Mouse (Mus musculus): ENCODE data around the gene Krt84. TPM values are rescaled to one million over a fixed set of nuclear protein-coding genes. Genes with fewer than 3 reads are reported as not detected.

The Krt84 gene
- total RNA-seq, 1 experiment = not detected

DNA sequence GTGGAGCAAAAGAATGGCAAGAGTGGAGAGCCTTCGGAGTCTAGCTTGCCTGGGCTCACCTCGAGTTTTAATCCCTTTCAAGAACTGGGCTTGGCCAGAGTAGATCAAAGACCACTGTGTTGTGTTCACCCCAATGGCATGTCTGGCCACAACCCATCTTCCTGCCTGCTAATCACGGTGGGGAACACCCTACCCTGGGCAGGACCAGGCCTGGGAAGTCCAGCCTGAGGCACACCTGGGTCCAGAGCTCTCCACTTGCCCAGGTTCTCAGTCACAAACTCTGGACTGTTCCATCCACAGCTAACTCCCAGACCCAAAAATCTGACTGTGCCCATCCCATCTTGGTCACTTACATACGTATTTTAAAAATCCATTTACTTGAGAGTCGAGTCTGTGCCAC lies 30.2 kb upstream of the Krt84 start, which contains the start of gene Krt90:
TSS of gene Krt90 (minus strand) at position 101 of the 400 bp plus-strand sequence.
- no peak for TF ChIP-seq ZNF384 (IDR thresholded peaks at IDR 0.05; ENCODE audit: low read depth, low read length)
- no peak for TF ChIP-seq MAFK (IDR thresholded peaks at IDR 0.05; ENCODE audit: insufficient read depth, low read depth, low read length)
- Histone ChIP-seq H3K9ac (ENCODE audit: insufficient read depth, low read depth, low read length, poor library complexity, severe bottlenecking) (no peak within 1 kb of the TSS), H3K36me3 (ENCODE audit: control insufficient read depth, insufficient read depth, low read length, poor library complexity, severe bottlenecking) (no peaks in the 10 kb centered on the region), H3K4me1 (ENCODE audit: control insufficient read depth in 2 of 2, insufficient read depth in 2 of 2, low read length in 2 of 2, poor library complexity in 1 of 2) (no peaks in the 10 kb centered on the region), H3K27ac (ENCODE audit: insufficient read depth, low read depth, low read length, poor library complexity, severe bottlenecking) (no peak within 1 kb of the TSS; the same call in 1 of the 2 replicates), H3K4me3 (ENCODE audit: insufficient read depth in 1 of 2, low read depth in 1 of 2, low read length in 2 of 2, poor library complexity in 1 of 2, severe bottlenecking in 1 of 2) (no peak within 1 kb of the TSS), H3K9me3 (ENCODE audit: control insufficient read depth, insufficient read depth, low read depth, low read length) (no peaks in the 10 kb centered on the region)
- in situ Hi-C loops (cut with MboI; ENCODE audit: low sequenced_read_pairs in 2 of 2, unreplicated experiment in 2 of 2) = no loop called here
- DNase-seq (ENCODE audit: low read depth, low spot score) = no peak

DNA sequence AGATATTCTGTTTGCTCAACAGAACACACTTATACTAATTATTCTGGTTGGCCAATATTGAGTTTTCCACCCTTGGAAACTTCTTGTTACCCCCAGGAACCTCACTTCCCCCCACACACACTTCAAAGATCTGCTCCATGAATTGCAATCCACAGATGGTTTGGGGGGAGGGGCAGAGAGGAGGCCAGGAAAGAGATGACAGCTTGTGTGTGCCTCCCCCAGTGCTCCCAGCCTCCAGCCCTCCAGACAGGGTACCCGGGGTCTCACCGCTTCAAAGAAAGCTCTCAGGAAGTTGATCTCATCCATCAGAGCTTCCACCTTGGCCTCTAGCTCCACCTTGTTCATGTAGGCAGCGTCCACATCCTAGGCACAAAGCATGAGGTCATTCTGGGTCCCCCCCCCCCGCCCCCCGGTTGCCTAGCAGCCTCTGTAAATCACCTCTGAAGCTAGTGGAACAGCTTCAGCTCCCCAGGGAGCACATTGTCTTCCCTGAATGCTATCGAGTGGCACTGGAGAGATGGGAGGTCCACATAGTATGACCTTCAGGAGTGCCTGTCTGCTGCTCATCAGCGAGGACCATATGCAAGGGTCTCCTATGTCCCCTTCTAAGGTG lies 25.5 kb upstream of the Krt84 start:
- Histone ChIP-seq H3K27ac (ENCODE audit: insufficient read depth, low read depth, low read length, poor library complexity, severe bottlenecking) (no peak overlapping the region), H3K36me3 (ENCODE audit: control insufficient read depth, insufficient read depth, low read length, poor library complexity, severe bottlenecking) (no peaks in the 10 kb centered on the region), H3K9me3 (ENCODE audit: control insufficient read depth, insufficient read depth, low read depth, low read length) (no peaks in the 10 kb centered on the region), H3K4me1 (ENCODE audit: control insufficient read depth in 2 of 2, insufficient read depth in 2 of 2, low read length in 2 of 2, poor library complexity in 1 of 2) (no peaks in the 10 kb centered on the region), H3K9ac (ENCODE audit: insufficient read depth, low read depth, low read length, poor library complexity, severe bottlenecking) (no peak overlapping the region), H3K4me3 (ENCODE audit: insufficient read depth in 1 of 2, low read depth in 1 of 2, low read length in 2 of 2, poor library complexity in 1 of 2, severe bottlenecking in 1 of 2) (no peak overlapping the region)
- in situ Hi-C loops (cut with MboI; ENCODE audit: low sequenced_read_pairs in 2 of 2, unreplicated experiment in 2 of 2) = no loop called here
- DNase-seq (ENCODE audit: low read depth, low spot score) = no peak
- TF ChIP-seq HCFC1 (IDR thresholded peaks at IDR 0.05; ENCODE audit: borderline replicate concordance, insufficient read depth, low read length) (no peak), CHD2 (IDR thresholded peaks at IDR 0.05; ENCODE audit: low read depth, low read length) (no peak), ZNF384 (IDR thresholded peaks at IDR 0.05; ENCODE audit: low read depth, low read length) (no peak), MAFK (IDR thresholded peaks at IDR 0.05; ENCODE audit: insufficient read depth, low read depth, low read length) (no peak), ZC3H11A (IDR thresholded peaks at IDR 0.05; ENCODE audit: borderline replicate concordance, low read depth, low read length) (no peak)

DNA sequence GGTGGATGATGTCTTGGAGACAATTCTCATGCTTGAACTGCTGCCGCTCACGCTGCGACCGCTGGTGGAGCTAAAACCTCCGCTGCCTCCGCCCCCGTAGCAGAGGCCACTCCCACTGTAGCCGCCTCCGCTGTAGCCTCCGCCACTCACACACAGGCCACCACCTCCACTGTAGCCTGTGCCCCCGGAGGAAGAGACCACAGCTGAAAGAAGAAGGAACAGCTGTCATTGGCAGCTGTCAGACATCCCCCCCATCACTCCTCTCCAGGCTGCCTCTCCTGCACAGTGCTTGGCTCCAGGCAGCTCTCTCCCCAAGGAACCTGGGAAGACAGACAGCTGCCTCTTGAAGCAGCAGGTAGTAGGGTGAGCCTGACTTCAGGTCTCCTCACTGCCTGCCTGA lies 20.5 kb upstream of the Krt84 start:
- Histone ChIP-seq H3K9me3 (ENCODE audit: control insufficient read depth, insufficient read depth, low read depth, low read length) (no peaks in the 10 kb centered on the region), H3K4me3 (ENCODE audit: insufficient read depth in 1 of 2, low read depth in 1 of 2, low read length in 2 of 2, poor library complexity in 1 of 2, severe bottlenecking in 1 of 2) (no peak overlapping the region), H3K4me1 (ENCODE audit: control insufficient read depth in 2 of 2, insufficient read depth in 2 of 2, low read length in 2 of 2, poor library complexity in 1 of 2) (no peaks in the 10 kb centered on the region), H3K27ac (ENCODE audit: insufficient read depth, low read depth, low read length, poor library complexity, severe bottlenecking) (no peak overlapping the region), H3K9ac (ENCODE audit: insufficient read depth, low read depth, low read length, poor library complexity, severe bottlenecking) (no peak overlapping the region), H3K36me3 (ENCODE audit: control insufficient read depth, insufficient read depth, low read length, poor library complexity, severe bottlenecking) (no peaks in the 10 kb centered on the region)
- no peak for TF ChIP-seq ZNF384 (IDR thresholded peaks at IDR 0.05; ENCODE audit: low read depth, low read length)
- no peak for TF ChIP-seq HCFC1 (IDR thresholded peaks at IDR 0.05; ENCODE audit: borderline replicate concordance, insufficient read depth, low read length)
- TF ChIP-seq ZC3H11A (IDR thresholded peaks at IDR 0.05; ENCODE audit: borderline replicate concordance, low read depth, low read length) = no peak
- TF ChIP-seq MAFK (IDR thresholded peaks at IDR 0.05; ENCODE audit: insufficient read depth, low read depth, low read length) = no peak
- no peak for TF ChIP-seq CHD2 (IDR thresholded peaks at IDR 0.05; ENCODE audit: low read depth, low read length)
- in situ Hi-C loops (cut with MboI; ENCODE audit: low sequenced_read_pairs in 2 of 2, unreplicated experiment in 2 of 2) = no loop called here
- no peak for DNase-seq (ENCODE audit: low read depth, low spot score)

DNA sequence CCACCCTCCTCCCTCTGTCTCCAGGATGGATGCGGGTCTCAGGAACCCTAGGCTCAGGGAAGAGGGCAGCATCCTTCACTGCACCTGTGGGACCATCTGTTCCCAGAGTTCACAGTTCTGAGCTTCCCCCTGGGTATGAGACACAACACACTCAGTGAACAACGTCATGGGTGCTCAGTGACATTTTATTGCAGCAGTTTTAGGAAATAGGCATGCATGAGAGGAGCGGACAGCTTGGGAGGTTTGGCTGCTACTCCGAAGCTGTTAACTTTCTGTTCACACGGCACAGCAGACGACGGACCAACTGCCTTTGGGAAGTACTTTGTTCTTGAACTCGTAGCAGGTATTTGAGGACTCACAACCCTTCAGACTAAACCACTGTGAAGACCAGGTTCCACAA lies 19.6 kb upstream of the Krt84 start:
- in situ Hi-C loops (cut with MboI; ENCODE audit: low sequenced_read_pairs in 2 of 2, unreplicated experiment in 2 of 2) = no loop called here
- H3K9me3 ChIP-seq (ENCODE audit: control insufficient read depth, insufficient read depth, low read depth, low read length) = no peaks in the 10 kb centered on the region
- no peaks in the 10 kb centered on the region for H3K4me1 ChIP-seq (ENCODE audit: control insufficient read depth in 2 of 2, insufficient read depth in 2 of 2, low read length in 2 of 2, poor library complexity in 1 of 2)
- DNase-seq (ENCODE audit: low read depth, low spot score) = no peak
- H3K27ac ChIP-seq (ENCODE audit: insufficient read depth, low read depth, low read length, poor library complexity, severe bottlenecking) = no peak overlapping the region
- H3K9ac ChIP-seq (ENCODE audit: insufficient read depth, low read depth, low read length, poor library complexity, severe bottlenecking) = no peak overlapping the region
- TF ChIP-seq CHD2 (IDR thresholded peaks at IDR 0.05; ENCODE audit: low read depth, low read length) (no peak), HCFC1 (IDR thresholded peaks at IDR 0.05; ENCODE audit: borderline replicate concordance, insufficient read depth, low read length) (no peak), MAFK (IDR thresholded peaks at IDR 0.05; ENCODE audit: insufficient read depth, low read depth, low read length) (no peak), ZNF384 (IDR thresholded peaks at IDR 0.05; ENCODE audit: low read depth, low read length) (no peak), ZC3H11A (IDR thresholded peaks at IDR 0.05; ENCODE audit: borderline replicate concordance, low read depth, low read length) (no peak)
- no peaks in the 10 kb centered on the region for H3K36me3 ChIP-seq (ENCODE audit: control insufficient read depth, insufficient read depth, low read length, poor library complexity, severe bottlenecking)
- H3K4me3 ChIP-seq (ENCODE audit: insufficient read depth in 1 of 2, low read depth in 1 of 2, low read length in 2 of 2, poor library complexity in 1 of 2, severe bottlenecking in 1 of 2) = no peak overlapping the region

DNA sequence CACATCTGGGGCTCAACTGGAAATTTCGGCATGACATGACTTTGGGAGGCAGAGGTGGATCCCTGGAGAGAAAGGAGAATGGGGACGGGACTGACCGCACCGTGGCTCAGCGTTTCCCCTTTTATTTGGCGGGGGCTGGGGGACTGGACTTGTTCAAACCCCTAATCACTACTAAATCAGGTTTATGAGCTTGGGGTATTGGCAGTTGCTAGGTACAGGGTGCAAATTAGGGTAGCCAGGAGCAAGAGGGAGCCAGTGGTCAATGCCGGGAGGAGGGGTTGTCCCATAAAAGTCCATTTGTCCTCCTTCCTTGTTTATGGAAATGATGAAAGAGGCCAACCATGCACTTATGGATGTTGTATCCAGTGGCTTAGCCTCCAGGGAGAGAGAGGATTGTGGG lies 17.9 kb upstream of the Krt84 start, which contains the start of gene Krt82:
TSS of gene Krt82 (minus strand) at position 101 of the 400 bp plus-strand sequence.
- TF ChIP-seq ZC3H11A (IDR thresholded peaks at IDR 0.05; ENCODE audit: borderline replicate concordance, low read depth, low read length) (no peak), CHD2 (IDR thresholded peaks at IDR 0.05; ENCODE audit: low read depth, low read length) (no peak), HCFC1 (IDR thresholded peaks at IDR 0.05; ENCODE audit: borderline replicate concordance, insufficient read depth, low read length) (no peak), ZNF384 (IDR thresholded peaks at IDR 0.05; ENCODE audit: low read depth, low read length) (no peak), MAFK (IDR thresholded peaks at IDR 0.05; ENCODE audit: insufficient read depth, low read depth, low read length) (no peak)
- H3K27ac ChIP-seq (ENCODE audit: insufficient read depth, low read depth, low read length, poor library complexity, severe bottlenecking) = no peak within 1 kb of the TSS
- H3K4me1 ChIP-seq (ENCODE audit: control insufficient read depth in 2 of 2, insufficient read depth in 2 of 2, low read length in 2 of 2, poor library complexity in 1 of 2) = no peaks in the 10 kb centered on the region
- H3K4me3 ChIP-seq (ENCODE audit: insufficient read depth in 1 of 2, low read depth in 1 of 2, low read length in 2 of 2, poor library complexity in 1 of 2, severe bottlenecking in 1 of 2) = no peak within 1 kb of the TSS
- H3K36me3 ChIP-seq (ENCODE audit: control insufficient read depth, insufficient read depth, low read length, poor library complexity, severe bottlenecking) = no peaks in the 10 kb centered on the region
- no peak for DNase-seq (ENCODE audit: low read depth, low spot score)
- no peaks in the 10 kb centered on the region for H3K9me3 ChIP-seq (ENCODE audit: control insufficient read depth, insufficient read depth, low read depth, low read length)
- in situ Hi-C loops (cut with MboI; ENCODE audit: low sequenced_read_pairs in 2 of 2, unreplicated experiment in 2 of 2) = no loop called here
- H3K9ac ChIP-seq (ENCODE audit: insufficient read depth, low read depth, low read length, poor library complexity, severe bottlenecking) = no peak within 1 kb of the TSS

Data from ES-E14 (cell line).